Mouse (Mus musculus) layer of hippocampus, adult 9-11 months (tissue): Measurements from ENCODE around the gene Cntnap2.
"Not testable (repeated sequence)": the region's sequence is repeated elsewhere in the genome, so short reads cannot be mapped to it uniquely, and the experiment has no call there.

ENCODE experiments used
- DNase-seq: peaks from one replicate; pipeline ENCODE4 v3.0.0; 2022

Gene Cntnap2

GRCm38 (mm10) chr6:47188193-47188592 is 2129.0 kb downstream of the Cntnap2 start:
- DNase-seq: peak; percentile 14

- DNase-seq: not testable (repeated sequence)
These were observed 2129.4 kb downstream of the Cntnap2 start for GRCm38 (mm10) chr6:47188596-47188995.

GRCm38 (mm10) chr6:47190282-47190681 is 2131.1 kb downstream of the Cntnap2 start:
- no peak for DNase-seq

GRCm38 (mm10) chr6:47191277-47191800 is 2132.2 kb downstream of the Cntnap2 start:
- DNase-seq: no peak

GRCm38 (mm10) chr6:47191940-47192339 is 2132.8 kb downstream of the Cntnap2 start:
- DNase-seq: no peak

- DNase-seq: no peak
These were observed 2133.3 kb downstream of the Cntnap2 start for GRCm38 (mm10) chr6:47192478-47192877.

GRCm38 (mm10) chr6:47197570-47197969 is 2138.4 kb downstream of the Cntnap2 start:
- DNase-seq: no peak

- no peak for DNase-seq
These were observed 2141.5 kb downstream of the Cntnap2 start for GRCm38 (mm10) chr6:47200671-47201070.

GRCm38 (mm10) chr6:47208031-47208430 is 2148.9 kb downstream of the Cntnap2 start:
- DNase-seq: no peak

GRCm38 (mm10) chr6:47214731-47215130 is 2155.6 kb downstream of the Cntnap2 start:
- no peak for DNase-seq

GRCm38 (mm10) chr6:47223578-47223977 is 2164.4 kb downstream of the Cntnap2 start:
- DNase-seq: not testable (repeated sequence)

- DNase-seq: not testable (repeated sequence)
These were observed 2166.2 kb downstream of the Cntnap2 start for GRCm38 (mm10) chr6:47225391-47225790.

- no peak for DNase-seq
These were observed 2168.4 kb downstream of the Cntnap2 start for GRCm38 (mm10) chr6:47227601-47228000.

- peak; percentile 10 for DNase-seq
These were observed 2169.6 kb downstream of the Cntnap2 start for GRCm38 (mm10) chr6:47228676-47229317.

- peak; percentile 59 for DNase-seq
These were observed 2172.4 kb downstream of the Cntnap2 start for GRCm38 (mm10) chr6:47231513-47231912.

GRCm38 (mm10) chr6:47239376-47239921 is 2180.3 kb downstream of the Cntnap2 start:
- peak; percentile 52 for DNase-seq

GRCm38 (mm10) chr6:47241379-47241778 is 2182.2 kb downstream of the Cntnap2 start:
- DNase-seq: no peak

- peak; percentile 44 for DNase-seq
These were observed 2184.9 kb downstream of the Cntnap2 start for GRCm38 (mm10) chr6:47243863-47244606.

- no peak for DNase-seq
These were observed 2185.5 kb downstream of the Cntnap2 start for GRCm38 (mm10) chr6:47244642-47245041.

GRCm38 (mm10) chr6:47255270-47255669 is 2196.1 kb downstream of the Cntnap2 start:
- DNase-seq: no peak

- DNase-seq: no peak
These were observed 2197.2 kb downstream of the Cntnap2 start for GRCm38 (mm10) chr6:47256227-47256887.

- no peak for DNase-seq
These were observed 2197.9 kb downstream of the Cntnap2 start for GRCm38 (mm10) chr6:47256918-47257506.

- no peak for DNase-seq
These were observed 2200.5 kb downstream of the Cntnap2 start for GRCm38 (mm10) chr6:47259626-47260114.
